Mouse (Mus musculus) erythroid progenitor cell, adult 5-6 weeks (primary cell): ENCODE data around the gene Myo1g. TPM values are rescaled to one million over a fixed set of nuclear protein-coding genes. Genes with fewer than 3 reads are reported as not detected.
"Not testable (repeated sequence)": the region's sequence is repeated elsewhere in the genome, so short reads cannot be mapped to it uniquely, and the experiment has no call there.

ENCODE experiments used
- ATAC-seq: replicated peaks from 2 replicates; pipeline ENCODE4 v1.8.0; 2016; ENCODE audit warnings: moderate number of reproducible peaks, mild to moderate bottlenecking, moderate TSS enrichment, inconsistent platforms; ENCODE audit not compliant: poor library complexity, low FRiP score, severe bottlenecking
- total RNA-seq, 2 experiments: library from RNA; stranded (forward) in 1 of 2; stranded (reverse) in 1 of 2; fragments of 150-400 nt in 1 of 2; fragments of 186-747, 209-891 nt in 1 of 2; gene quantifications; 2 replicates each; pipeline versions ENCODE4 v1.2.3 to v1.2.4; 2015 to 2017; ENCODE audit warnings: low replicate concordance in 2 of 2

The Myo1g gene
- total RNA-seq, 2 experiments from 2014 or later, result 6.3 TPM

GRCm38 (mm10) chr11:6544683-6545082, 23.9 kb upstream of the Myo1g start:
- ATAC-seq, result no peak

- ATAC-seq, result no peak
These were observed 10.0 kb upstream of the Myo1g start for GRCm38 (mm10) chr11:6530746-6531145.

- ATAC-seq, result no peak
These were observed 9.2 kb upstream of the Myo1g start for GRCm38 (mm10) chr11:6529961-6530360.

- ATAC-seq, result peak; percentile 99
These were observed 7.6 kb upstream of the Myo1g start for GRCm38 (mm10) chr11:6528186-6529006.

- ATAC-seq, result no peak; the same call in 1 of the 2 replicates
These were observed 6.8 kb upstream of the Myo1g start for GRCm38 (mm10) chr11:6527256-6528185.

- not testable (repeated sequence) for ATAC-seq
These were observed 5.9 kb upstream of the Myo1g start for GRCm38 (mm10) chr11:6526526-6527255.

GRCm38 (mm10) chr11:6525241-6525640, 4.5 kb upstream of the Myo1g start:
- no peak for ATAC-seq

GRCm38 (mm10) chr11:6524880-6525238, 4.1 kb upstream of the Myo1g start:
- ATAC-seq, result no peak

- ATAC-seq, result no peak
These were observed 3.6 kb upstream of the Myo1g start for GRCm38 (mm10) chr11:6524165-6524879.

GRCm38 (mm10) chr11:6523662-6524088, 2.9 kb upstream of the Myo1g start:
- ATAC-seq, result no peak

GRCm38 (mm10) chr11:6522782-6523525, 2.2 kb upstream of the Myo1g start:
- ATAC-seq, result no peak

- ATAC-seq, result no peak
These were observed 1.2 kb downstream of the Myo1g start for GRCm38 (mm10) chr11:6519491-6520033.

- no peak for ATAC-seq
These were observed 5.9 kb downstream of the Myo1g start for GRCm38 (mm10) chr11:6514837-6515236.

GRCm38 (mm10) chr11:6508269-6508876, 12.4 kb downstream of the Myo1g start:
- ATAC-seq, result no peak

GRCm38 (mm10) chr11:6506516-6506915, 14.2 kb downstream of the Myo1g start:
- no peak for ATAC-seq

- ATAC-seq, result no peak
These were observed 16.1 kb downstream of the Myo1g start for GRCm38 (mm10) chr11:6504689-6505088.

GRCm38 (mm10) chr11:6504226-6504625, 16.5 kb downstream of the Myo1g start:
- no peak for ATAC-seq

GRCm38 (mm10) chr11:6502506-6502905, 18.3 kb downstream of the Myo1g start:
- ATAC-seq, result no peak
